Mouse (Mus musculus) liver, postnatal 0 days (tissue): ENCODE measurements at regions not wholly inside any gene's neighbourhood (a gene's known extent, or its start where the extent isn't known, plus 50 kb on each side); places are given as distances from the start of the nearest gene placed in this dataset.

Source experiments
- ATAC-seq: fragments of 200-750 bp; cut with Nextera tagmentation; 2 replicates; pipeline ENCODE4 v1.8.0; 2017; ENCODE audit warnings: mild to moderate bottlenecking, moderate library complexity
- DNase-seq: peaks from one replicate; pipeline ENCODE4 v3.0.0-alpha.2; 2016
- H3K27ac ChIP-seq: fragments of 300-500 bp; sonication (generic); 2 replicates; pipeline ENCODE4 v1.5.1; 2014; ENCODE audit warnings: antibody characterized with exemption, moderate library complexity, mild to moderate bottlenecking, low read depth
- H3K27me3 ChIP-seq: fragments of 300-500 bp; sonication (generic); 2 replicates; pipeline ENCODE4 v1.6.1; 2014; ENCODE audit warnings: low read length, control low read depth, mixed read lengths; ENCODE audit not compliant: insufficient read depth
- H3K36me3 ChIP-seq: fragments of 300-500 bp; sonication (generic); replicated peaks from 2 replicates; pipeline ENCODE4 v1.6.1; 2014; ENCODE audit warnings: mild to moderate bottlenecking, control low read depth, low read length, moderate library complexity, mixed read lengths; ENCODE audit not compliant: insufficient read depth
- H3K4me1 ChIP-seq: fragments of 300-500 bp; sonication (generic); 2 replicates; pipeline ENCODE4 v1.6.1; 2014; ENCODE audit warnings: antibody characterized with exemption, mild to moderate bottlenecking, control low read depth; ENCODE audit not compliant: insufficient read depth
- H3K4me2 ChIP-seq: fragments of 300-500 bp; sonication (generic); 2 replicates; pipeline ENCODE4 v1.6.1; 2014; ENCODE audit warnings: low read depth, mild to moderate bottlenecking, low read length, moderate library complexity, mixed read lengths
- H3K4me3 ChIP-seq: fragments of 300-500 bp; sonication (generic); 2 replicates; pipeline ENCODE4 v1.5.1; 2014; ENCODE audit warnings: low read depth, low read length
- H3K9ac ChIP-seq: fragments of 300-500 bp; sonication (generic); replicated peaks from 2 replicates; pipeline ENCODE4 v1.6.1; 2014; ENCODE audit warnings: mild to moderate bottlenecking, moderate library complexity
- H3K9me3 ChIP-seq: fragments of 300-500 bp; sonication (generic); 2 replicates; pipeline ENCODE4 v1.6.1; 2016; ENCODE audit warnings: mild to moderate bottlenecking, control low read depth, low read length, mixed read lengths
- CTCF ChIP-seq: sonication (generic); IDR thresholded peaks from 2 replicates; pipeline ENCODE4 v1.5.1; 2016; ENCODE audit warnings: antibody characterized with exemption, low read depth
- EP300 ChIP-seq: IDR thresholded peaks from 2 replicates; pipeline ENCODE4 v1.6.1; 2016; ENCODE audit warnings: antibody characterized with exemption, low read depth, mild to moderate bottlenecking
- WGBS: fragments of 180-500 bp; shearing (Covaris S2); extraction: QIAGEN DNeasy Blood & Tissue Kit; methylation state at CpG from one replicate; pipeline ENCODE4 v1.1.7; 2014; ENCODE audit not compliant: insufficient replicate concordance; 5-methylcytosine and 5-hydroxymethylcytosine counted together

GRCm38 (mm10) chr12:25216792-25217516 lies 120.0 kb upstream of the Id2 start:
- TF ChIP-seq EP300 (no peak), CTCF (no peak)
- peaks cover 31% of the 10 kb centered on the region for H3K4me1 ChIP-seq
- 17% methylated on average over 5 of the region's 5 CpGs for WGBS
- ATAC-seq (peak; percentile 63), DNase-seq (peak; percentile 52)
- 0 out of 2 replicates have a peak, but pooled peaks cover 2% of the 10 kb centered on the region for H3K9me3 ChIP-seq
- H3K4me3 ChIP-seq: no peak overlapping the region
- no peak overlapping the region for H3K4me2 ChIP-seq
- H3K27ac ChIP-seq: peak overlapping the region; percentile 51; the same call in 1 of the 2 replicates
- H3K9ac ChIP-seq: no peak overlapping the region
- no peaks in the 10 kb centered on the region for H3K36me3 ChIP-seq
- H3K27me3 ChIP-seq: no peaks in the 10 kb centered on the region

- Histone ChIP-seq H3K27me3 (no peaks in the 10 kb centered on the region), H3K27ac (no peak overlapping the region), H3K4me2 (no peak overlapping the region), H3K9ac (no peak overlapping the region), H3K4me1 (peaks cover 15% of the 10 kb centered on the region), H3K4me3 (no peak overlapping the region), H3K9me3 (0 out of 2 replicates have a peak, but pooled peaks cover 2% of the 10 kb centered on the region), H3K36me3 (no peaks in the 10 kb centered on the region)
- 51% methylated on average over 5 of the region's 5 CpGs for WGBS
- DNase-seq (no peak), ATAC-seq (no peak)
- TF ChIP-seq EP300 (no peak), CTCF (no peak)
These were observed 118.3 kb upstream of the Id2 start for GRCm38 (mm10) chr12:25215266-25215665.

GRCm38 (mm10) chr12:25213782-25214478 lies 117.0 kb upstream of the Id2 start:
- no peaks in the 10 kb centered on the region for H3K36me3 ChIP-seq
- no peak for DNase-seq
- no peak overlapping the region for H3K9ac ChIP-seq
- no peak overlapping the region for H3K4me3 ChIP-seq
- no peaks in the 10 kb centered on the region for H3K27me3 ChIP-seq
- peaks cover 21% of the 10 kb centered on the region for H3K4me1 ChIP-seq
- 0 out of 2 replicates have a peak, but pooled peaks cover 2% of the 10 kb centered on the region for H3K9me3 ChIP-seq
- ATAC-seq: peak; percentile 27
- no peak overlapping the region for H3K27ac ChIP-seq
- WGBS: 72% methylated on average over 11 of the region's 11 CpGs
- no peak overlapping the region for H3K4me2 ChIP-seq
- TF ChIP-seq CTCF: no peak
- no peak for TF ChIP-seq EP300

GRCm38 (mm10) chr12:25211331-25211730 lies 114.4 kb upstream of the Id2 start:
- no peak for ATAC-seq
- WGBS: 83% methylated on average over 6 of the region's 6 CpGs

GRCm38 (mm10) chr12:25210597-25210996 lies 113.7 kb upstream of the Id2 start:
- DNase-seq (no peak), ATAC-seq (no peak)
- H3K4me3 ChIP-seq: no peak overlapping the region
- H3K4me2 ChIP-seq: no peak overlapping the region
- H3K27me3 ChIP-seq: no peaks in the 10 kb centered on the region
- H3K9me3 ChIP-seq: 0 out of 2 replicates have a peak, but pooled peaks cover 2% of the 10 kb centered on the region
- H3K4me1 ChIP-seq: peaks cover 21% of the 10 kb centered on the region
- TF ChIP-seq CTCF (no peak), EP300 (no peak)
- no peaks in the 10 kb centered on the region for H3K36me3 ChIP-seq
- no peak overlapping the region for H3K27ac ChIP-seq
- 70% methylated on average over 3 of the region's 3 CpGs for WGBS
- H3K9ac ChIP-seq: no peak overlapping the region

More at GRCm38 (mm10) chr12:25211331-25211730, 114.4 kb upstream of the Id2 start:
- H3K4me2 ChIP-seq: no peak overlapping the region
- no peak for DNase-seq
- TF ChIP-seq CTCF: no peak
- TF ChIP-seq EP300: no peak
- H3K9me3 ChIP-seq: 0 out of 2 replicates have a peak, but pooled peaks cover 2% of the 10 kb centered on the region
- H3K9ac ChIP-seq: no peak overlapping the region
- no peaks in the 10 kb centered on the region for H3K27me3 ChIP-seq
- H3K27ac ChIP-seq: no peak overlapping the region
- H3K36me3 ChIP-seq: no peaks in the 10 kb centered on the region
- H3K4me1 ChIP-seq: peaks cover 21% of the 10 kb centered on the region
- H3K4me3 ChIP-seq: no peak overlapping the region

DNA sequence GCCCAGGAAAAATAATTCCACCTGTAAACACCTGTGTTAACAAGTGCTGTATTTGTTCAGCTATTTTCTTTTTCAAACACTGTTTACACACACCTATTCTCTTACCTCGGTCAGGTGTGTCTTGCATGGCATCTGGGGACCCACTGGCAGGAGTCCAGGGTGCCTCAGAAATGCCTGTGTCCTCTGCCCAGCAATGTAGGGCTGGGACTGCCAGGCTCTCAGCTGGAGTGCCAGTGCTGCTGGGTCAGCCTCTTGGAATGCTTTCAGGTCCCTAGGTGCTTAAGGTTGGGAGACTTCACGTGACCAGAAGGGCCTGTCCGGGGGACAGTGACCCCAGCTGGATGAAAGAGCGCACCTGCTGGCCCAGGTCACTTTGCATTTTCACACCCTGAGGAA lies 112.4 kb upstream of the Id2 start:
- WGBS: 59% methylated on average over 4 of the region's 4 CpGs
- Histone ChIP-seq H3K27me3 (no peaks in the 10 kb centered on the region), H3K4me3 (no peak overlapping the region), H3K9me3 (0 out of 2 replicates have a peak, but pooled peaks cover 2% of the 10 kb centered on the region), H3K9ac (0 out of 2 replicates have a peak overlapping the region, but pooled peaks have one; percentile 21), H3K36me3 (no peaks in the 10 kb centered on the region), H3K4me2 (no peak overlapping the region), H3K4me1 (peaks cover 21% of the 10 kb centered on the region), H3K27ac (peak overlapping the region; percentile 85)
- DNase-seq: no peak
- TF ChIP-seq EP300: no peak
- TF ChIP-seq CTCF: no peak
- ATAC-seq: peak; percentile 3; the same call in 1 of the 2 replicates
